Mouse (Mus musculus): Measurements from ENCODE around the gene Gm49342. TPM values are rescaled to one million over a fixed set of nuclear protein-coding genes. Genes with fewer than 3 reads are reported as not detected.

Gm49342 gene
- polyA plus RNA-seq (2014; fragmentation: Illumina TruSeq; extraction: RNeasy Lipid Tissue Mini Kit (QIAGEN cat#74804)) = not detected

DNA sequence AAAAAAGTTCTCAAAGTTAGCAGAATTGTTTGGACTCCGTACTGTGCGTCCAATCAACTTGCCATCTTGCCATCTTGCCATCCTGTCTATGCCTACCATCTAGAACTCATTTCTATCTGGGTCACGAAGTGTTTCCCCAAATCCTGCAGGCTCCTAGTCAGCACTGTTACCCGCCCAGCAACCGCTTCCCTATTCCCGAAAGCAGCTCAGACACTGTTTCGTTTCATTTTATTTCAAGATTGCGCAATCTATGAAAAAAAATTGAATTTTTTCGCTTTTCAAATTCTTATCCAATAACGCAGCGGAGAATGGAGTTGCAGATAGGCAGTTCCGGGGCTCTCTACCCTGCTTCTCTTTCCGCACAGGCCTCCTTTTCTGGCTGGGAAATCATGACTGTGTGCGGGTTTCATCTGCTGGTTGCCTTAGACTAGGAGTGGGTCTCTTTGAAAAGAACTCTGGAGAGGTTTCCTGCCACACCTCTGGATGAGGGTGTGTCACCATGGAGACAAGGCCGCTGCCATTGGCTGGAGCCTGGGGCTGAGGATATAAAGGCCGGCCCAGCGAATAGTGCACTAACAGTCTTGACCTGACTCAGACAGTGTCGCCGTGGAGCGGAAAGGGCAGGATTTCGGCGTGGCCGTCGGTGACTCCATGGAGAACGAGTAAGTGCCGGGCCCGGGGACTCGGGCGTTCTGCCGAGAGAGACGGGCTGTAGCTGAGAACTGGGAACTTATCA, at the start of gene Gm49342:
Gene Gm49342 (plus strand): TSS at position 586 of the 736 bp plus-strand sequence.

DNA sequence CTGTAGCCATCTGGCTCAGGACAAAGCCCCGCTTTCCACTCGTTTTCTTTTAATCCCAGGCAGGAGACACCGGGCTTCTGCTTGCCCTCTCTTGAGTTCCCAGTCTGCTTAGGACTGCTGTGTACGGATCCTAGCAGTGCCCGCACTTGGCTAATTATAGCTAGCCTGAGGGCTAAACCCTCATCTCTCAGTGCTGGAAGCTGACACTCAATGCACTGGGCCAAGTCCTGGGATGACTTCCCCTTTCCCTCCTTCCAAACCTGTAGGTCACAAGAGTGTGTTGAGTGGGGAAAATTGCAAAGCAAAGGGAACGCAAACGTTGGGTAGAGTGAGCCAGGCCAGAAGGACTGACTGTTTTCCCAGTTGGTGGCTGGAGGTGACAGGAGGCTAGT, 46.9 kb upstream of the Gm49342 start, which contains the start of gene Klhl33:
Gene Klhl33 (minus strand): TSS at position 134 of the 392 bp plus-strand sequence.

DNA sequence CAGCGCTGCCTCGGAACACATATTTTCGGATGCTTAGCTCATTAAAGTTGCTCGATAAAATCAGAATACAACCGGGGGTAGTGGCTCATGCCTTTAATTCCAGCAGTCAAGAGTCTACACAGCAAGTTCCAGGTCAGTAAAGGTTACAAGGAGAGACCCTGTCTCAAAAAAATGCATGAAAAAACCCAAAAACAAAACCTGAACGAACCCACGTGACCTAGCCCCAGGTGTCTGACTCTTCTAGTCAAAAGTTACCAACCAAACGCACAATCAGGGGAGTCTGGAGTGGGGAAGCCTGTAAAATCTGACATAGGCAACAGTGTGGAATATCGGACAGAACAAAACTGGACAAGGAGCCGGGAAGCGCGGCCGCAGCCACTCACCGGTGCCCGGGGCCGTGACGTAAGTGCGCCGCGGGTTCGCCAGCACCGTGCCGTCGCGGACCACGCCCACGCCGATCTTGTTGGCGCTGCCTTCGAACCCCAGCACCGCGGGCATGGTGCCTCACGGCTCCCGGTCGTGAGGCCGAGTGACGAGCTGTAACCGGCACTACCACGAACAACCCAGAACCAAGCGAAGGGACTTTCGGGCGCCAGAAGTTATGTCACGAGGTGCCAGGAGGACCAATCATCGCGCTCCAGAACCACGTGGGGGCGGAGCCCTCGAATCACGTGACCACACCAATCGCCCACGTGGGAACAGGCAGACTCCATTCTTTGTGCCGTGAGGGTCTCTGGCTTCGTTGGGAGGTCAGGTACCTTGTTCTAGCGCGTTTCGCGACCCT, 19.8 kb upstream of the Gm49342 start, which contains the start of the genes Osgep and Apex1:
Gene Osgep (minus strand): TSS at position 613 of the 784 bp plus-strand sequence.
Gene Apex1 (plus strand): TSS at position 688 of the 784 bp plus-strand sequence.

GRCm38 (mm10) chr14:50930754-50931492, 13.4 kb upstream of the Gm49342 start, which contains the start of the genes Pip4p1 and Pnp:
Pip4p1 (minus strand) TSS chr14:50930856.
Pnp (plus strand) TSS chr14:50931082.

GRCm38 (mm10) chr14:50955942-50956508, 11.7 kb downstream of the Gm49342 start, which contains the start of gene Pnp2:
Pnp2 (plus strand) TSS chr14:50955992.

GRCm38 (mm10) chr14:51007152-51007801, 63.0 kb downstream of the Gm49342 start, which contains the start of gene Rnase10:
Rnase10 (plus strand) TSS chr14:51007751.

Other genes with a start within 250 kb of the Gm49342 start
- gene Olfr748, start 237.1 kb upstream of the Gm49342 start, polyA plus RNA-seq (2014; fragmentation: Illumina TruSeq; extraction: RNeasy Lipid Tissue Mini Kit (QIAGEN cat#74804)) = not detected
- gene Olfr749, start 199.4 kb upstream of the Gm49342 start, polyA plus RNA-seq (2014; fragmentation: Illumina TruSeq; extraction: RNeasy Lipid Tissue Mini Kit (QIAGEN cat#74804)) = not detected
- gene Ttc5, start 159.0 kb upstream of the Gm49342 start, polyA plus RNA-seq (2014; fragmentation: Illumina TruSeq; extraction: RNeasy Lipid Tissue Mini Kit (QIAGEN cat#74804)) = 15.2 TPM
- 0.83 TPM for gene Ccnb1ip1, start 136.8 kb upstream of the Gm49342 start, polyA plus RNA-seq (2014; fragmentation: Illumina TruSeq; extraction: RNeasy Lipid Tissue Mini Kit (QIAGEN cat#74804))
- 50.8 TPM for gene Parp2, start 136.7 kb upstream of the Gm49342 start, polyA plus RNA-seq (2014; fragmentation: Illumina TruSeq; extraction: RNeasy Lipid Tissue Mini Kit (QIAGEN cat#74804))
- gene Tep1, start 74.0 kb upstream of the Gm49342 start, polyA plus RNA-seq (2014; fragmentation: Illumina TruSeq; extraction: RNeasy Lipid Tissue Mini Kit (QIAGEN cat#74804)) = 6.2 TPM
- 0.46 TPM for gene Klhl33, start 47.0 kb upstream of the Gm49342 start, polyA plus RNA-seq (2014; fragmentation: Illumina TruSeq; extraction: RNeasy Lipid Tissue Mini Kit (QIAGEN cat#74804))
- gene Osgep, start 19.6 kb upstream of the Gm49342 start, polyA plus RNA-seq (2014; fragmentation: Illumina TruSeq; extraction: RNeasy Lipid Tissue Mini Kit (QIAGEN cat#74804)) = 14.7 TPM
- gene Apex1, start 19.5 kb upstream of the Gm49342 start, polyA plus RNA-seq (2014; fragmentation: Illumina TruSeq; extraction: RNeasy Lipid Tissue Mini Kit (QIAGEN cat#74804)) = 27.8 TPM
- gene Pip4p1, start 13.7 kb upstream of the Gm49342 start, polyA plus RNA-seq (2014; fragmentation: Illumina TruSeq; extraction: RNeasy Lipid Tissue Mini Kit (QIAGEN cat#74804)) = 10.7 TPM
- gene Pnp, start 13.4 kb upstream of the Gm49342 start, polyA plus RNA-seq (2014; fragmentation: Illumina TruSeq; extraction: RNeasy Lipid Tissue Mini Kit (QIAGEN cat#74804)) = 37.1 TPM
- not detected for gene Pnp2, start 11.5 kb downstream of the Gm49342 start, polyA plus RNA-seq (2014; fragmentation: Illumina TruSeq; extraction: RNeasy Lipid Tissue Mini Kit (QIAGEN cat#74804))
- gene Rnase10, start 63.2 kb downstream of the Gm49342 start, polyA plus RNA-seq (2014; fragmentation: Illumina TruSeq; extraction: RNeasy Lipid Tissue Mini Kit (QIAGEN cat#74804)) = 1.4 TPM
- not detected for gene Rnase9, start 97.4 kb downstream of the Gm49342 start, polyA plus RNA-seq (2014; fragmentation: Illumina TruSeq; extraction: RNeasy Lipid Tissue Mini Kit (QIAGEN cat#74804))
- gene Rnase11, start 105.6 kb downstream of the Gm49342 start, polyA plus RNA-seq (2014; fragmentation: Illumina TruSeq; extraction: RNeasy Lipid Tissue Mini Kit (QIAGEN cat#74804)) = not detected
- not detected for gene Rnase12, start 113.1 kb downstream of the Gm49342 start, polyA plus RNA-seq (2014; fragmentation: Illumina TruSeq; extraction: RNeasy Lipid Tissue Mini Kit (QIAGEN cat#74804))
- not detected for gene Olfr750, start 129.9 kb downstream of the Gm49342 start, polyA plus RNA-seq (2014; fragmentation: Illumina TruSeq; extraction: RNeasy Lipid Tissue Mini Kit (QIAGEN cat#74804))
- gene Rnase4, start 146.6 kb downstream of the Gm49342 start, polyA plus RNA-seq (2014; fragmentation: Illumina TruSeq; extraction: RNeasy Lipid Tissue Mini Kit (QIAGEN cat#74804)) = 184 TPM
- 4.8 TPM for gene Ang, start 146.6 kb downstream of the Gm49342 start, polyA plus RNA-seq (2014; fragmentation: Illumina TruSeq; extraction: RNeasy Lipid Tissue Mini Kit (QIAGEN cat#74804))
- gene Eddm3b, start 169.9 kb downstream of the Gm49342 start, polyA plus RNA-seq (2014; fragmentation: Illumina TruSeq; extraction: RNeasy Lipid Tissue Mini Kit (QIAGEN cat#74804)) = 0.54 TPM
- gene Rnase6, start 179.4 kb downstream of the Gm49342 start, polyA plus RNA-seq (2014; fragmentation: Illumina TruSeq; extraction: RNeasy Lipid Tissue Mini Kit (QIAGEN cat#74804)) = 5.0 TPM
- gene Rnase1, start 202.3 kb downstream of the Gm49342 start, polyA plus RNA-seq (2014; fragmentation: Illumina TruSeq; extraction: RNeasy Lipid Tissue Mini Kit (QIAGEN cat#74804)) = 1.7 TPM
- gene Rnase2b, start 217.7 kb downstream of the Gm49342 start, polyA plus RNA-seq (2014; fragmentation: Illumina TruSeq; extraction: RNeasy Lipid Tissue Mini Kit (QIAGEN cat#74804)) = not detected